Mouse (Mus musculus): Measurements from ENCODE around the gene 4921507P07Rik.
"Not testable (repeated sequence)": the region's sequence is repeated elsewhere in the genome, so short reads cannot be mapped to it uniquely, and the experiment has no call there.

Gene 4921507P07Rik

GRCm38 (mm10) chr6:50560776-50561175 is 35.7 kb downstream of the 4921507P07Rik start:
- DNase-seq (ENCODE audit: extremely low read depth, insufficient read length, low spot score): no peak

- DNase-seq (ENCODE audit: extremely low read depth, insufficient read length, low spot score): no peak
Measured at GRCm38 (mm10) chr6:50558877-50559276, 37.6 kb downstream of the 4921507P07Rik start.

- no peak for DNase-seq (ENCODE audit: extremely low read depth, insufficient read length, low spot score)
Measured at GRCm38 (mm10) chr6:50557566-50557965, 38.9 kb downstream of the 4921507P07Rik start.

- not testable (repeated sequence) for DNase-seq (ENCODE audit: extremely low read depth, insufficient read length, low spot score)
Measured at GRCm38 (mm10) chr6:50554223-50554622, 42.2 kb downstream of the 4921507P07Rik start.

- DNase-seq (ENCODE audit: extremely low read depth, insufficient read length, low spot score): no peak
Measured at GRCm38 (mm10) chr6:50552881-50553518, 43.4 kb downstream of the 4921507P07Rik start.

GRCm38 (mm10) chr6:50549791-50550190 is 46.6 kb downstream of the 4921507P07Rik start:
- no peak for DNase-seq (ENCODE audit: extremely low read depth, insufficient read length, low spot score)

- no peak for DNase-seq (ENCODE audit: extremely low read depth, insufficient read length, low spot score)
Measured at GRCm38 (mm10) chr6:50549051-50549450, 47.4 kb downstream of the 4921507P07Rik start.

- no peak for DNase-seq (ENCODE audit: extremely low read depth, insufficient read length, low spot score)
Measured at GRCm38 (mm10) chr6:50545412-50546043, 50.9 kb downstream of the 4921507P07Rik start.

GRCm38 (mm10) chr6:50542535-50542934 is 53.9 kb downstream of the 4921507P07Rik start:
- no peak for DNase-seq (ENCODE audit: extremely low read depth, insufficient read length, low spot score)

GRCm38 (mm10) chr6:50539641-50540040 is 56.8 kb downstream of the 4921507P07Rik start:
- DNase-seq (ENCODE audit: extremely low read depth, insufficient read length, low spot score): no peak

GRCm38 (mm10) chr6:50536461-50536892 is 60.0 kb downstream of the 4921507P07Rik start:
- DNase-seq (ENCODE audit: extremely low read depth, insufficient read length, low spot score): peak; percentile 68

- DNase-seq (ENCODE audit: extremely low read depth, insufficient read length, low spot score): no peak
Measured at GRCm38 (mm10) chr6:50535346-50535745, 61.1 kb downstream of the 4921507P07Rik start.

- no peak for DNase-seq (ENCODE audit: extremely low read depth, insufficient read length, low spot score)
Measured at GRCm38 (mm10) chr6:50531920-50532319, 64.5 kb downstream of the 4921507P07Rik start.

GRCm38 (mm10) chr6:50531003-50531402 is 65.4 kb downstream of the 4921507P07Rik start:
- no peak for DNase-seq (ENCODE audit: extremely low read depth, insufficient read length, low spot score)

- DNase-seq (ENCODE audit: extremely low read depth, insufficient read length, low spot score): no peak
Measured at GRCm38 (mm10) chr6:50529194-50529593, 67.2 kb downstream of the 4921507P07Rik start.

- DNase-seq (ENCODE audit: extremely low read depth, insufficient read length, low spot score): no peak
Measured at GRCm38 (mm10) chr6:50527416-50527815, 69.0 kb downstream of the 4921507P07Rik start.

- DNase-seq (ENCODE audit: extremely low read depth, insufficient read length, low spot score): peak; percentile 46
Measured at GRCm38 (mm10) chr6:50526597-50527024, 69.8 kb downstream of the 4921507P07Rik start.

- DNase-seq (ENCODE audit: extremely low read depth, insufficient read length, low spot score): no peak
Measured at GRCm38 (mm10) chr6:50525846-50526245, 70.6 kb downstream of the 4921507P07Rik start.

- DNase-seq (ENCODE audit: extremely low read depth, insufficient read length, low spot score): no peak
Measured at GRCm38 (mm10) chr6:50524261-50524896, 72.1 kb downstream of the 4921507P07Rik start.
